Mouse (Mus musculus): ENCODE measurements around the gene Fam83b. TPM values are rescaled to one million over a fixed set of nuclear protein-coding genes. Genes with fewer than 3 reads are reported as not detected.

Gene Fam83b
- 4.9 and 5.3 TPM in 2 replicates for polyA plus RNA-seq (2015; fragmentation: Nextera tagmentation; extraction: Ambion mirVana)

- H3K4me2 ChIP-seq (replicated peaks; ENCODE audit: low read depth), result peak within 1 kb of the TSS; percentile 66
- TF ChIP-seq CTCF (IDR thresholded peaks at IDR 0.05; ENCODE audit: low read depth), result peak; percentile 61
- no peaks in the 10 kb centered on the region for H3K9me3 ChIP-seq (ENCODE audit: control insufficient read depth)
- 2% methylated on average over 40 of the region's 40 CpGs for WGBS
- no peaks in the 10 kb centered on the region for H3K27me3 ChIP-seq (replicated peaks; ENCODE audit: control insufficient read depth, insufficient read depth, low read length)
- no peaks in the 10 kb centered on the region for H3K36me3 ChIP-seq (ENCODE audit: control insufficient read depth, insufficient read depth)
- H3K4me3 ChIP-seq (ENCODE audit: low read depth, low read length), result peak within 1 kb of the TSS; percentile 61
- no peaks in the 10 kb centered on the region; the same call in 1 of the 2 replicates for H3K4me1 ChIP-seq (replicated peaks; ENCODE audit: control insufficient read depth, insufficient read depth, low read length)
- peak within 1 kb of the TSS; percentile 55 for H3K9ac ChIP-seq (ENCODE audit: low read depth, low read length)
- peak; percentile 94 for ATAC-seq
- H3K27ac ChIP-seq (ENCODE audit: low read depth, low read length), result peak within 1 kb of the TSS; percentile 84
Observed at GRCm38 (mm10) chr9:76566515-76567280, at the start of gene Fam83b. TSS of gene Fam83b (minus strand) at chr9:76567116.

- 67% methylated on average over 4 of the region's 4 CpGs for WGBS
- no peaks in the 10 kb centered on the region for H3K36me3 ChIP-seq (ENCODE audit: control insufficient read depth, insufficient read depth)
- H3K27me3 ChIP-seq (replicated peaks; ENCODE audit: control insufficient read depth, insufficient read depth, low read length), result no peaks in the 10 kb centered on the region
- 0 out of 2 replicates have a peak, but pooled peaks cover under 1% of the 10 kb centered on the region for H3K9me3 ChIP-seq (ENCODE audit: control insufficient read depth)
- no peak overlapping the region for H3K4me3 ChIP-seq (ENCODE audit: low read depth, low read length)
- ATAC-seq, result no peak
- H3K27ac ChIP-seq (ENCODE audit: low read depth, low read length), result no peak overlapping the region
- no peaks in the 10 kb centered on the region for H3K4me1 ChIP-seq (replicated peaks; ENCODE audit: control insufficient read depth, insufficient read depth, low read length)
- H3K9ac ChIP-seq (ENCODE audit: low read depth, low read length), result no peak overlapping the region
- no peak for TF ChIP-seq CTCF (IDR thresholded peaks at IDR 0.05; ENCODE audit: low read depth)
- H3K4me2 ChIP-seq (replicated peaks; ENCODE audit: low read depth), result no peak overlapping the region
Observed at GRCm38 (mm10) chr9:76614165-76614564, 47.2 kb upstream of the Fam83b start.

GRCm38 (mm10) chr9:76603744-76604143 is 36.8 kb upstream of the Fam83b start:
- Histone ChIP-seq H3K4me1 (replicated peaks; ENCODE audit: control insufficient read depth, insufficient read depth, low read length) (no peaks in the 10 kb centered on the region), H3K27ac (ENCODE audit: low read depth, low read length) (no peak overlapping the region), H3K36me3 (ENCODE audit: control insufficient read depth, insufficient read depth) (no peaks in the 10 kb centered on the region), H3K27me3 (replicated peaks; ENCODE audit: control insufficient read depth, insufficient read depth, low read length) (no peaks in the 10 kb centered on the region), H3K4me2 (replicated peaks; ENCODE audit: low read depth) (no peak overlapping the region), H3K9me3 (ENCODE audit: control insufficient read depth) (no peaks in the 10 kb centered on the region), H3K9ac (ENCODE audit: low read depth, low read length) (no peak overlapping the region), H3K4me3 (ENCODE audit: low read depth, low read length) (no peak overlapping the region)
- TF ChIP-seq CTCF (IDR thresholded peaks at IDR 0.05; ENCODE audit: low read depth), result no peak
- ATAC-seq, result no peak
- WGBS, result 72% methylated on average over 5 of the region's 5 CpGs

- no peak for ATAC-seq
- 71% methylated on average over 2 of the region's 2 CpGs for WGBS
- TF ChIP-seq CTCF (IDR thresholded peaks at IDR 0.05; ENCODE audit: low read depth), result peak; percentile 17; the same call in 1 of the 2 replicates
- no peak overlapping the region for H3K4me3 ChIP-seq (ENCODE audit: low read depth, low read length)
- H3K36me3 ChIP-seq (ENCODE audit: control insufficient read depth, insufficient read depth), result no peaks in the 10 kb centered on the region
- no peaks in the 10 kb centered on the region for H3K9me3 ChIP-seq (ENCODE audit: control insufficient read depth)
- no peaks in the 10 kb centered on the region for H3K4me1 ChIP-seq (replicated peaks; ENCODE audit: control insufficient read depth, insufficient read depth, low read length)
- H3K27me3 ChIP-seq (replicated peaks; ENCODE audit: control insufficient read depth, insufficient read depth, low read length), result no peaks in the 10 kb centered on the region
- H3K27ac ChIP-seq (ENCODE audit: low read depth, low read length), result no peak overlapping the region
- H3K4me2 ChIP-seq (replicated peaks; ENCODE audit: low read depth), result no peak overlapping the region
- H3K9ac ChIP-seq (ENCODE audit: low read depth, low read length), result no peak overlapping the region
Observed at GRCm38 (mm10) chr9:76602874-76603273, 36.0 kb upstream of the Fam83b start.

GRCm38 (mm10) chr9:76597395-76597794 is 30.5 kb upstream of the Fam83b start:
- WGBS, result 73% methylated on average over 4 of the region's 4 CpGs
- ATAC-seq, result no peak
- H3K27ac ChIP-seq (ENCODE audit: low read depth, low read length), result no peak overlapping the region
- H3K4me1 ChIP-seq (replicated peaks; ENCODE audit: control insufficient read depth, insufficient read depth, low read length), result no peaks in the 10 kb centered on the region
- H3K27me3 ChIP-seq (replicated peaks; ENCODE audit: control insufficient read depth, insufficient read depth, low read length), result no peaks in the 10 kb centered on the region
- H3K4me2 ChIP-seq (replicated peaks; ENCODE audit: low read depth), result no peak overlapping the region
- no peaks in the 10 kb centered on the region for H3K9me3 ChIP-seq (ENCODE audit: control insufficient read depth)
- no peak overlapping the region for H3K4me3 ChIP-seq (ENCODE audit: low read depth, low read length)
- H3K36me3 ChIP-seq (ENCODE audit: control insufficient read depth, insufficient read depth), result no peaks in the 10 kb centered on the region
- no peak for TF ChIP-seq CTCF (IDR thresholded peaks at IDR 0.05; ENCODE audit: low read depth)
- H3K9ac ChIP-seq (ENCODE audit: low read depth, low read length), result no peak overlapping the region

GRCm38 (mm10) chr9:76593841-76594240 is 26.9 kb upstream of the Fam83b start:
- H3K9ac ChIP-seq (ENCODE audit: low read depth, low read length), result no peak overlapping the region
- H3K27ac ChIP-seq (ENCODE audit: low read depth, low read length), result no peak overlapping the region
- no peaks in the 10 kb centered on the region for H3K36me3 ChIP-seq (ENCODE audit: control insufficient read depth, insufficient read depth)
- no peak for TF ChIP-seq CTCF (IDR thresholded peaks at IDR 0.05; ENCODE audit: low read depth)
- no peaks in the 10 kb centered on the region for H3K9me3 ChIP-seq (ENCODE audit: control insufficient read depth)
- WGBS, result 11% methylated on average over 2 of the region's 2 CpGs
- no peak overlapping the region for H3K4me3 ChIP-seq (ENCODE audit: low read depth, low read length)
- no peak overlapping the region for H3K4me2 ChIP-seq (replicated peaks; ENCODE audit: low read depth)
- no peaks in the 10 kb centered on the region for H3K27me3 ChIP-seq (replicated peaks; ENCODE audit: control insufficient read depth, insufficient read depth, low read length)
- ATAC-seq, result no peak
- no peaks in the 10 kb centered on the region for H3K4me1 ChIP-seq (replicated peaks; ENCODE audit: control insufficient read depth, insufficient read depth, low read length)
